Mouse (Mus musculus) hindlimb bud, embryonic 11.5 days (tissue): ENCODE data around the gene Crhr2.

ENCODE experiments used
- DNase-seq: peaks from one replicate; pipeline ENCODE4 v3.0.0-alpha.2; 2012; ENCODE audit warnings: low read depth, low spot score; ENCODE audit errors: extremely low spot score

Crhr2 gene

DNA sequence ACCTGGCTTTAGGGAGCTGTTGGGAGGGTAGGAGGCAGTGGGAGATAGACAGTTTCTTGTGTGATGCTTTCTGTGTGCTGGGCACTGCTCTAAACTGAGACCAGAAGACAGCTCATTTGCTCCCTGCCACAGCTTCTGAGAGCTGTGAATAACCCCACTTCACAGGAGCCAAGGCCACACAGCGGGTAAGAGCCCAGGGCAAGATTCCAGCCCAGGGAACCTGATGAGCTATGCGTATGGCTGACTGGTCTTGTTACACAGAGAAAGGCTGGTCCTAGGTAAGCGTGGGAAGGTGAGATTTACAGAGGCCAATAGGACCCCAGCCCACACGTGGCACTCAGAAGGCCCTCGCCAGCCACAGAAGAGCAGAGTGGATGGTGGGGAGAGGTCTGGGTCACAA is 6.2 kb downstream of the Crhr2 start:
- no peak for DNase-seq

DNA sequence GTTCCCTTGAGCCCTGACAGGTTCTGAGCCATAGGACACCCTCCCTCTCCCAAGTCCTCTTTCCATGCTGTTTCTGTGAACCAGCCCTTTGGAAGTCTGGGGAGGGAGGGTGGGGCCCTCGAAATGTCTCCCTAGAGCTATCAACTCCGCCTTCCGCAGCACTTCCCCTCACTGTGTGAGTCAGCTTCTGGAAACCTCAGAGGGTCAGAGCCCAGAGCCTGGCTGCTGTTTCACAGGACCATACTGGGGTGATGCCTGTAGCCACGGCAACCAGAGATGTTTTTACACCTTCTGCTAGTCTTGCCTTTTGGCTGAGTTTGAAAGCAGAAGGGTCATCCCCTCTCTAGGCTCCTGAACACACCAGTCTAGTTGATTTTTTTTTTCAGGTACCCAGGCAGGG is 9.8 kb downstream of the Crhr2 start:
- DNase-seq: no peak

DNA sequence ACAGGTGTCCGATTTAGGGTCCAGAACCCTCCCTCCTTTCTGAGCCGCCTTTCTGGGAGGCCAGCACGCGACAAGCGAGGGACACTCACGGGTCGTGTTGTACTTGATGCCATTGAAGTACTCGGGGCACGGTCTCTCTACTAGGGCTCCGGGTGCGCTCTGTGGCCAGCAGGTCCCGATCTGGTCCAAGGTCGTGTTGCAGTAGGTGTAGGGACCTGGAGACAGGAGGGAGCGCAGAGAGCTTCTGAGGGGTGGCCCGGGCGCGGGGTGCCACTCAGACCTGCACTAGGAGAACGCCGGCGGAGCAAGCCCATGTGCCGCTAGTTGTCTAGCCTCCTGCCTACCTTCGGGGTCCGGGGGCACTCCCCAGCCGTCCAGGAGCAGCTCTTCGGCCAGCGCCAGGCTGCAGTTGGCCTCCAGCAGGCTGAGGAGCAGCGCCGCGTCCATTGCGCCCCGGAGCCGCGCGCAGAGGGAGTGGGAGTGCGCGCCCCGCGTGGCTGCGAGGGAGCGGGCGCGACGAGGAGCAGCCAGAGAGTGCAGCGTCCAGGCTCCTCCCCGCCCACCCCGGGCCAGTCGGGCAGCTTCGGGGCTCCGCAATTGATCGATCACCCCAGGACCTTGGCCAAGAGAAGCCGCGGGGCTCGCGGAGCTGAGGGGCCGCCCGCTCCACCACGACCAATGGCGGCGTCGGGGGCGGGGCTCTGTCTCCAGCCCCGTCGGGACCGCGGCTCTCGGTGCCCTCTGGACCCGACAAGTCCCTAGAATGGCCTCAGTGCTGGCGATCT is 15.3 kb downstream of the Crhr2 start:
- DNase-seq: no peak

DNA sequence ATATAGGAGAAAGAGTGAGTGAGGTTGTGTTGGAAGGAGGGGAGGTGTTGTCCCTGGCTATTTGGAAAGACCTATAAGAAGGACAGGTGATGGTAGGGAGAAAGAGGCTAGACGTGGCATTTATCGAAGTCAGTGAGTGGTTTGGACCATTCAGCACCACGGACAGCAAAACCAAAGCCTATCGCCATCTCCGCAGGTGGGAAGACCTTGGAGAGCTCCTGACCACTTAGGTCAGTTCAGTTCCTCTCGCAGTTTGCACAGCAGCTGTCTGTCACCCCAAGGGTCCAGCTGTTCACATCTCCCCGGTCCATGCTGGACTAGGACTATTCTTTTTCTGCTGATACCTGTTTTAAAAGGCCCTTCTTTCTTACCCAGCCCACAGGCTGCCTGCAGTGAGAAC is 24.5 kb downstream of the Crhr2 start:
- peak; percentile 73 for DNase-seq

DNA sequence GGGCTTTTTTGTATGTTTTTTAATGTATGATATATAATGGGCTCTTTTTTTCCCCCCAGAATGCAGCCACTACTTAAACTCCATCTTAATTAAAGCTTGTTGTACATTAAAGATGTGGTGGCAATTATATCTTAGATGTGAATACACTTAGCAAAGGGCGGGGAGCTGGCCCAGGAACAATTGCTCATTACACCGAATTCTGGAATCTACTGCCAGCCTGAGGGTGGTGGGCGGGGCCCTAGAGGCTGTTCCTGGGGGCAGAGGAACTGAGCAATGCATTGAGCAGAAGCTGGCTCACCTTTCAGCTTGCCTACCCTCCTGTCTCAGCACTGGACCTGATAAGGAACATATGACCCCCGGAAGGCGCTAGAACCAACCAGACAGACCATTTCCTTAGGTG is 34.2 kb downstream of the Crhr2 start:
- DNase-seq: no peak

DNA sequence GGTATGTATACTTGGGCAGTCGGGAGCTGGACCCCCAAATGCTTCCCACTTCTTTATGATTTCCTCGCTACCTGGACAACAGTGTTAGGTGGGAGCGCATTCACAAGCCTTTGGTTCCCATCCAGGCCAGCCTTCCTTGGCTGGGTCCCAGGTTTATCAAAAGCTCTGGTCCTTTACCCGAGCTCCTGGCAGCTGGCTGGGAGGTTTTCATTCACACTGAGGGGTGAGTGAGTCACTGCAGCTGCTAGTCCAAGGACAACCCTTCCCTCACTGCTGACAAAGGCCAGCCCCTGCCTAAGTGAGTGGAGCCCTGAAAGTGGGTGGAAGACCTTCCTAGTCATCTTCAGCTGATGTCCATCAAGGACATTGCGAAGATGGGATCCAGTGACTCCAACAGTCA is 34.8 kb downstream of the Crhr2 start:
- DNase-seq: no peak

DNA sequence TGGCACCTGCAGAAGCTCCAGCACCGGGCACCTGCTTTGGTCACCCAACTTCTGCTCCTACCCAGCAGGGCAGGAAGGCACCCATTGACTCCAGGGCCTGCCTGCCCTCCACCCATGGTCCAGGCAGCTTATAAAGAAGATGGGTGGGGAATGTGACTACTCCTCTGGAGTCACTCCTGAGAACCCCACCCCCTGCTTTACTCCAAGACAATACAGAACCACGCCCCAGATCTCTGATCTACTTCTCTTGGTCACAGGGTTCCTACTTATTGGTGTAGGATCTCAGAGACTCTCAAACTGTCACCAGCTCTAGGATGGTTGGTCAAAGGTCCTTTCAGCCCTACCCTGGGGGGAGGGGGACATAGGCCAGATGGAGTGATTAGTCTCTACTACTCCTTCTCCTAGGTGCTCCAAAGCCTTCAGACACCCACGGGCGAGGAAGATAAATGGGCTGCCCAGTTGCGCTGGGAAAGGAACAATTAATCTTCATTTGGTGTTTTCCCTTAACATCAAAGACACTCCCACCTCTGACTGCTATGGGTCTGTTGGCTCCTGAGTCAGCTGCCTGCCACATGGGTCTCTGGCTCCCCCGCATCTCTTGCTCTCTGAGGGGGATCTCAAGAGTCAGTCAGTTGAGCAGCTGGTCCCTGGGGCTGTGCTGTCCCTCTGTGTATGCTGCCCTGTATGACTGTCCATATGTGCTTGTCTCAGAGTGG is 39.2 kb downstream of the Crhr2 start:
- no peak for DNase-seq

DNA sequence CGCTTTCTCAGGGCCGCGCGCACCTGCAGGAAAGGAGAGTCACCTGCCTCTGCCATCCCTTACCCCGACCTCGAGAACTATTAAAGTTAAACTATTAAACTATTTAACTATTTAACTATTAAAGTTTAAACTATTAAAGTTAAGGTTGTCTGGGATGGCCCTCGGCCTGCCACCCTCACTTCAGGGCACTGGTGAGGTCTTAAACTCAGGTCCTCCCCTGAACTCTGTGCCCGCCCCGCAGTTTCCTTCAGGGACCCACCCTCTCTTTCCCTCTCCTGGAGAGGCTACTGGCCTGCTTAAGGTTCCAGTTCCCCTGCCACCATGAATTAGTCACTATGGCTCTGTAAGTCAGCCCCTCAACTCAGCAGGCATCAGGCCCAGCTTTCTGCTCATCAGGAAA is 41.4 kb downstream of the Crhr2 start:
- DNase-seq: no peak

DNA sequence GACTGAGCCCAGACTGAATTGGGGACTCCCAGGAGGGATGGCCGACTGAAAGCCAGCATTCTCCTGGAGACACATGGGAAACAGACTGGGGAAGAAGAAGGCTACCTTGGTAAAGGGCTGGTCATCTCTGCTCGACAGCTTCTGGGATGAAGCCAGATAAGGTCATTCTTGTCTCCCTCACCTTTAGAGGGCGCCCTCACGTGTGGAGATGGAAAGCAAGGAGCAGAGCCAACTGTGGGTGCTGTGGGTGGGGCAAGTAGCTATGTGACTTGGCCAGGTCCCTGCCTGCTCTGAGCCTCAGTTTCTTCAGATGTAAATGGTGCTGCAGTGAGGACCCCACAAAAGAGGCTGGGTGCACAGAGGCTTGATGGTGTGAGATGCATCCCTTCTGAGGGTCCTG is 42.2 kb downstream of the Crhr2 start:
- DNase-seq: no peak

DNA sequence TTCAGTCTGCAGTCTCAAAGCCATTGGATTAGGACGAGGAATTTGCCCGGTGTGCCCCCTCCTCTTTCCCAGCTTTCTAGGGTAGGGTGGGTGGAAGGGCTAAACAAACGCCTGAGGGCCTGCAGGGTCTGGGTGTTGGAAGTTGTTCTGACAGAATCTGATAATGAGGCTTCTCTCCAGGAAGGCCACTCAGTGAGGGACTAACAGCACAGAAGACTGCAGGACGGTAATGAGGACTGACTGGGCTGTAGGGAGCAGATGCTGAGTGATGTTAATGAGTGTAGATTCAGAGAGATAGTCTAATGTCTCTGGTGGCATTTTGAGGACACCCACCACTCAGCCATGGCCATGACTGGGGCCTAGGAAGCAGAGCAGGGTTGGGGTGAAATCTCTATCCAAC is 45.5 kb downstream of the Crhr2 start:
- DNase-seq: no peak

DNA sequence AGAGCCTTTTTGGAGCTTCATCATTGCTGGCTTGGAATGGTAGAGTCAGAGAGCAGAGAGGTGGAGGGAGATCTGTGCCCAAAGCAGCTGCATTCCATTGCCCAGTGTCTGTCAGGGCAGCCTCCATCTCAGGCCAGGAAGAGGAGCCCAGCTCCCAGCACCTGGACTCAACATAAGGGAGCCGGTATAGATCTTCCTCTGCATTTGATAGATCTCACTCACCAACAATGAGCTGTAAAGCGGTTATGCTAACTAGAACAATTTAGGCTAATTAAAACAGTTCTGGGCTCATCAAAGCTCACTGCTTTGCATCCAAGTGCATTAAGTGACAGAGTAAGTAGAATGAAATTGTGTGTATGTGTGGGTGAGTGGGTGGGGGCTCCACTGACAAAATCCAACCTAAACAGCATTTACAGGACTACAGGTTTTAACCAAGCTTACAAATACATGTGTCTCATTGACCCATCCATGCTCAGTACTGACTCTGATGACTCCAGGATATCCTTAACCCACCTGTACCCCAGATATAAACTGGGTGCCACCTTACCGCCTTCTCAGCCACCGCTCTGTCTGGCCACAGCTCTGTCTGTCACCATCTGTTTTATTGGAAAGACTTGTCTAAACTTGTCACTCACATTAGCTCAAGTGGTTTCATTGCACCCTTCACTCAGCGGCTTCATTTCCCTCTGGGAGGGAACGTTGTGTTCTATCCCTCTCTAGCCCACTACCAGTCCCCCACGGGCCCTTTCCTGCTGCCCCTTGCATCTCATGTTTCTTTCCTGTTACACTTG is 50.4 kb downstream of the Crhr2 start:
- no peak for DNase-seq

DNA sequence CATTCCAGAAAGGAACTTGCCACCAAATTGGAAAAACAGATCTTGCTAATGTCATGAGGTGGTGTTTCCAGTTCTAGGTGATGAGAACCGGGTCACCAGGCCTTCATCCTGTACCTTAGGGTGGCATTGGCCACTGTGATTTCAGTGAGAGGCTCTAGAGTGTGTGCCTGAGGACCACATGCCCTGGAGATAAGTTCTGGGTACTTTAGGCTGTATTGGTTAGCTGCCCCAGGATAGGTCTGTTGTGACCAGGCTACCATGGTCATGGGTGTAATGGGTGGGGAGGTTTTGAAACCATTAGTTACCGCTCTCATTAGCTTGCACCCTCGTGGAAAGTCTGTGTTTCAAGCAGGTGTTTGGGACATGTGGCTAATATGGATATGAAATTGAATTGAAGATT is 51.4 kb downstream of the Crhr2 start:
- DNase-seq: no peak

DNA sequence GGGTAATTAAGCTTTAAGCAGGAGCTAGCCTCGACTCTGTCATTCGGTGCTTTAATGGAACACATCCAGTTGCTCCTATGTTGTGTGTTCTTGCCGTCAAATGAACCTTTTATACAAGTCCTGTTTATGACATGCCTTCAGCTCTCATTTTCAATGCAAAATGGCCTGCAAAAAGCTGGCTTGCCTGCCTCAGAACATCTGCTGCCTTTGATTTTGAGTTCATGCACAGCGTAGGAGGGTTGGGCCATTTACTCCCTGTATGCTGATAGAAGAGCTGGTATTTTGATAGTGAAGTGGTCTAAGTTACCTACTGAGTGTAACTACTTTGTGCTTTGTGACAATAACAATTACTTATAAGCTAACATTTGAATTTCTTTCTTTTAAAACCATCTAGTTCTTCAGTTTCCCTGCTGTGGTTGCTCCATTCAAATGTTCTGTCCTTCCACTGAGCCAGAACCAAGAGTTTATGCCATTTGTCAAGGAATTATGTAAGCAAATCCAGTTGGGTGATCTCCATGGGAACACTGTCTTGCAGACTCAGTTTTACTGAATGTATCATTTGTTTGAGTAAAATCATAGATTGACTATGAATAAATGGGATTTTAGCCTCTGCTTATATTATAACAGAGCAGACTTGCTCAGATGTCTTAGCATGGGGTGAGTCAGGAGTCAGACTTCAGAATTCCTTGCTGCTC is 56.1 kb downstream of the Crhr2 start:
- no peak for DNase-seq

DNA sequence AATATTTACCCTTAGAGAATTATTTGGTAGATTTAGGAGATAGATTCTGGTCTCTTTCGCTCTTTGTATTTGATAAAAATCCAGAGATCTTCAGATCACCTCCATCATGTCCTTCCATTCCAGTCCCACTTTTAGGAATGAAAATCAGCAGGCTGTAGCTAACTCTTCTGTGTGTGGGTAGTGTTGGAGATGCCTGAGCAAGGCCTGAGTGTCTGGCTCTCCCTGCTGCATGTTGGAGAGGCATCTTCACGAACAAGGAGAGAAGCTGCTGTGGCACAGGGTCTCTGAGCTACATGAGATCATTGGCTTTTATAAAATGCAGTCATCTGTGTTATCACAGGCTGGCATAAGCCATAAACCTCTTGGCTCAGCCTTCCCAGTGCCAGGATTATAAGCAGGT is 66.9 kb downstream of the Crhr2 start:
- no peak for DNase-seq

DNA sequence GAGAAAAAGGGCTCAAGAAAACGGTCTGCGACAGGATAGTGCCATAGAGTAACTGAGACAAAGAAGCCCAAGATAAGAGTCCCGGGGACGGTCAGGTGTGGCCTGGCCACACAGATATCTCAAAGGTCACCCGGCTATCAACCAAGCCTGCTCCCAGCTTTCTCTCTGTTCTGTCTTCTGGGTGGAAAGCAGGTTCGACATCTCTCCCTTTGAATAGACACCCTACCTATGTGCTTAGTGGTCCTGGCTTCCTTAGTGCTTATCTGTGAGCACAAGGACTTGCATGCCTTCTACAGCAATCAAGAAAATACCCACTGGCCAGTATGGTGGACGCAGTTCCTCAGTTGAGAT is 68.4 kb downstream of the Crhr2 start:
- no peak for DNase-seq

DNA sequence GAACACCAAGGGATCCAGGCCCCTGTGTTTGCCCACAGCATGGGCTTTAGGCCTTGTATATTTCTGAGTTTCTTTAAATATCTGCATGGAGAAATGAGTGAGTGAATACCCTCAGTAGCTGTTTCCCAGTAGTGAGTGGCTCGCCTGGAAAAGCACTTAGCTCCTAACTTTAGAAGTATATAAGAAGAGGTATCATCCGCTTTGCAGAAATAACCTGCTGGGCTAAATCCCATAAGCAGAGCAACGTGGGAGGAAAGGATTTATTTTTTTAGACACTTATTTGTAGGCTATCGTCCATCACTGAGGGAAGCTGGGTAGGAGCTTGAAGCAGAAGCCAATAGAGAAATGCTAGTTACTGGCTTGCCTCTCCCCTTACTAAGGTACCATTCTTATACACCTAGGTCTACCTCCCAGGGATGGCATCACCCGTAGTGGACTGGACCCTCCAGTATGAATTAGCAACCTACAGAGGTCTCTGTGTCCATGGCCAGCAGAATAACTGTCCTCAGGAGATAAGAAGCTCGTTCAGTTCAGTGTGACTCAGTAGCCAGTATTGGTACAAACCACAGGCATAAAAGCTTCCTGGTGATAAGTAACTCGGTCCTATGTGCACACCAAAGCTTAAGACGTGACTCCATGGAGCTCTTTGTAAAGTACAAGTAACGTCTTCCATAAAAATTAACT is 68.9 kb downstream of the Crhr2 start:
- DNase-seq: no peak

DNA sequence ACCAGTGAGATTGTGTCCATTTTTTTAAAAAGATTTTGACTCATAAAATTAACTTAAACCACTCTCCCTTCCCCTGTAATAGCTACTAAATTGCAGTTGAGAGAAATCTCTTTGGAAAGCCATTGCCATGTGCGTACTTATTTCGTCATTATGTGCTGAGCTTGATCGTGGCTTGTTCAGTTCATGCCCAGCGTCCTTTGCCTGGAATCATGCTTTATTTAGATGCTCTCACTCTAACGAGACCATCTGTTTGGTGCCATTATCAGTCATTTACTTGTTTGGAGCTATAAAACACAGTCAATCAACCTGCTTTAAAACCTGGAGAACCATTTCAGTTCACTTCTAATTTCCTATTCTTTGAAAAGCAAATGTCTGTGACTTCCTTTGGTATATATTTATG is 70.6 kb downstream of the Crhr2 start:
- DNase-seq: no peak

DNA sequence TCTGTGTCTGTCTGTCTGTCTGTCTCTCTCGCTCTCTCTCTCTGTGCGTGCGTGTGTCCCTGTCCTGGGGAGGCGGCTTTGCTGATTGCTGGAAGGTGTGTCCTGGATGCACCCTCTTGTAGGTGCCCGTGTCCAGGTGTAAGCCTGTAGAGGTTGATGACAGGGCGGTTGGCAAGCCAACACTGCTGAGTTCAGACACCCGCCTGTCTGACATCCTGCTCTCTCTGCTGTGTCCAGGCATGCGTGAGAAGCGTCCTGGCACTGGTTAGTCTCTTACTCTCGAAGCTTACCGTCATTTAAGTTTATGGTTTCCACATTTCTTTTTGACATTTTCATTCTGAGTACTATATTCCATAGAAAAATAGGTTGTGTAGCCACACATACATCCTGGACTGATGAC is 71.5 kb downstream of the Crhr2 start:
- DNase-seq: no peak

DNA sequence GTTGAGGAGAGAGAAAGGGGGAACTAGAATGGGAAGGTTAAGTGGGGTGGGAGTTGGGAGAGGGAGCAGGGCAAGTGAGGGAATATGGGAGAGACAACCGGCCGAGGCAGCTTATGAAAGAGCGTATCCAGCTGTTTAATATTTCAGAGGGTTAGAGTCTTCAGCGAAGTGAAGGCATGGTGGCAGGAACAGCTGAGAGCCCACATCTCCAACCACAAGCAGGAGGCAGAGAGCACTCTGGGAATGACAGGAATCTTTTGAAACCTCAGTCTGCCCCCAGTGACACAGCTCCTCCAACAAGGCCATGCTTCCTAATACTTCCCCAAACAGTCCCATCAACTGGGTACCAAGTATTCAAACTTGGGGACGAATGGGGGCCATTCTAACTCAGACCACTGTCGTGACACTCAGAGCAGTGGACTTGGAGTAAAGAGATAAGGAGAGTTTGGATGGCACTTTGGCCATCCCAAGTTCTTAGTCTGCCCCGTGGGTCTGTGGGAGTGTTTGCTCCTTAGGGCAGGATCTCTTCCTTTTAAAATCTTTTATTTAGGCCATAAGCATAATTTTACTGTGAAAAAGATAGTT is 72.5 kb downstream of the Crhr2 start:
- DNase-seq: no peak

DNA sequence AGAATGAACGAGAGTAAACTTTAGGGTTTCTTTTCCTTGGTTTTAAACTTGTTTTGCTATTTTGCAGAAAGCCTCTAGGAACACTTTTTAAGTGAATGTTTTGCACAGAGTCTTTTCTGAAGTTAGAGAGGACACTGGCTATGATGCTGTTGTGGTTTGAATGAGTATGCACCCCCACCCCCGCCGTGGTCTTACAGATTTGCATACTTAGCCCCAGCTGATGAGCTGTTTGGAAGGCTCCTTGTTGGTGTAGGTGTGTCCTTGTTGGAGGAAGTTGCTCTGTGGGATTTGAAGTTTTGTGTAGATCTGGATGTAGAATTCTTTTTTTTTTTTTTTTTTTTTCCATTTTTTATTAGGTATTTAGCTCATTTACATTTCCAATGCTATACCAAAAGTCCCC is 75.4 kb downstream of the Crhr2 start:
- DNase-seq: no peak

DNA sequence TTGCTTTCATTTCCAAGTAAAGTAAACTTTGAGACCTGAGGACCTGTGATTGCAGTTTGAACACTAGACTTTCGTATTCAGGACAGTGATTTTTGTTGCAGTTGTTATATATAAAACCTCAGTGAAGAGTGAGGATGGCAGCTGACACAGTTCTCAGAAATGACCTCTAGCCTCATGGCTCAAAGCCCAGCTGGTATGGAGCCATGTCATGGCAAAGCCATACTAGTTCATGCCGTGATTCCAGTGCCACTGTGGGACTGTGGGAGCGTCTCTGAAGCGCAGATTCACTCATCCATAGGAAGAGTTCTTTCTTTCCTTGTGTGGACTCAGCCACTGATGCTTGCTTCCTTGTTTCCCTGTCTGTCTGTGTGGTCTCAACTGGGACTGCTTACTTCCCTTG is 78.3 kb downstream of the Crhr2 start:
- DNase-seq: no peak
